Mouse (Mus musculus) G1E (cell line): ENCODE measurements around the gene Coa5.

Source experiments
- CTCF ChIP-seq: IDR thresholded peaks from 2 replicates; pipeline ENCODE4 v1.5.1; 2012; ENCODE audit warnings: low read depth, low read length, inconsistent platforms, mixed read lengths
- GATA1 ChIP-seq: IDR thresholded peaks from 2 replicates; pipeline ENCODE4 v1.6.1; 2012; ENCODE audit warnings: borderline replicate concordance, low read length, inconsistent platforms, mixed read lengths

DNA sequence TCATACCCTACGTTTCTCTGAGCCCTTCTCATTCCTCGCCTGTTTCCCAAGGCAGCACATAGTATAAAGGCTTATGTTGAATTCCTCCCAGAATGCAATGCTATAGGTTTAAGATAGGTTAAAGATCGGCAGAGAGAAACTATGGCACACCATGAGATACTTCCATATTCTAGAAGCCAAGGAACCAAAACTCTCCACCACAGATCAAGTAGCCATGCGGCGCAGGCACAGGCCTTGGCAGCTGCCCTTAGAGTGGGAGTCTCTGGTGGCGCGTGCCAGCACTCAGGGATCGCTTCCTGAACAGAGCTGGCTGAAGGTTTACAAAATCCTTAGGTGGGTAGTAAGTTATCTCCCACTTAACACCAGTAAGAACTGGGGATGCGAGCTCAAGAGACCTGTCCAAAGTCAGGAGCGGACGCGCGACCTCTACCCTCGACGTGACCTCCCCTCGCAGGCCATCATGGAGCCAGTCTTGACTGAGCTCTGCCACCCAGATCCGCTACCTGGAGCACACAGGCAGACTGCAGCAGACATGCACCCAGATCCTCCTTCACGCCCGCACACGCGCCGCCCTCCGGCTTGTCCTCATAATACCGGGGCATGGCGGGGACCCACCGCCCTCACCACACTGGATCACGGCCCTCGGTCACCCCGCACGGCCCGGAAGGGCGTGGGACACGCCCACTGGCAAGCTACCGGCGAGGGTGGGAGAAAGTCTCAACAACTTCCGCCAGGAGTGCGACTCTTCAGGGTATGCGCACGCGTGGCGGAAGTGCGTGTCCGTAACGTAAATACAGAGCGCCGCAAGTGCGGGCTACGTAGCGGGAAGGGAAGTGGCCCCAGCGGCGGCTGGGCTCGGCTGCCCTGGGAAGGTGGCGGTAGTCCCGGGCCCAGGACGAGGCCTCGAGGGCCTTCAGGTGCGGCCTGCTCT lies at the start of gene Coa5, which contains the start of gene Unc50:
- no peak for TF ChIP-seq CTCF
- TF ChIP-seq GATA1, result no peak
